Mouse (Mus musculus): ENCODE measurements around the gene 1700024P04Rik.
A peak's percentile ranks its signal among the peaks of the same experiment; 100 is the strongest.

1700024P04Rik gene

DNA sequence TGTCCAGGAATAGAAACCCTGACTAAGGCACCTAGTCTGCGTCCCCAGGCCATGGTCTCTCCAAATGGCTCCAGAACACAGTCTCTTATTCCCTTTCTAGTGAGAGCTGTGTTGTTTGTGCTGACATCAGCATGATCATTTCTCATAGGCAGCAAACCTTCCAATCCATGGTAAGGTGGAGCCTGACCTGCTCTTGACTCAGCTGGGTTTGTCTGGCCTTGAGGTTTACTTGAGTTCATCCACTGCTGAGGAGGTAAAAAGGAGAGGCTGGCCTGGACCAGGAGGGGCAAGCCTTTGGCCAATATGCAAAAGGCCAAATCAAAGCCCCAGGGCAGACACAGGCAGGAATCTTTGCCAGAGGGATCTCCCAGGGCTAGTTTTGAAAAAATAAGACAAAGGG lies 20.8 kb downstream of the 1700024P04Rik start:
- DNase-seq, result no peak

DNA sequence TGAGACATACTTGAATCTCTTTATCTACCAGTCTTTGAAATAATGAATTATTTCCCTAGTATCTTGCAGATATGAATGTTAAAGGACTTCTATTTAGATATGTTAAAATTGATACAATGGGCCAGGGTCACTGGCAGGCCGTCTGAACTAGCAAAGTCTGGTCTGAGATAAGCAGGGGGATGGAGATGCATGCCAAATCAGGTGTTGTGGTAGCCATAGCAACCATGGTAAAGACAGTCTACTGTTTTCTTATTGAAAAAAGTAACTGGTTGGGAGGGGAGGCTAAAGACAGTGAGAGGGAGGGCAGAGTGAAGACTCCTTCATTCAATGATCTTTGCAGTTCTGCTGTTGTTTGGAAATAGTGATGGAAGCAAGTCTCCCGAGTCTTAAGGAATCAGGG lies 26.2 kb downstream of the 1700024P04Rik start:
- DNase-seq, result no peak

DNA sequence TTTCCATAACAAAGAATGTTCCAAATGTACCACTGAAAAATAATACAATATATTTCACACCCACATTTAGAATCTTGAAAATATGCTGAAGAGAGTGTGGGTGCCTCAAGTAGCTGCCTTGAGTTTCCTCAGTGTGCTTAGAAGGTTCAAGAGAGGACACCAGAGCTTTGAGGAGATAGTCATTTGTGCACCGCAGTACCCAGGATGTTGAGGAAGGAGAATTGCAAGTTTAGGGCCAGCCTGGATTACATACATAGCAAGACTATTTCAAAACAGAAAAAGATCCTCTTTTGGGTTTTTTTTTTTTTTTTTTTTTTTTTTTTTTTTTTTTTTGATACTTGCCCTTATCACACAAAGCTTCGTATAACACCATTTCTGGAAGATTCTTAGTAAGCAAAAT lies 28.2 kb downstream of the 1700024P04Rik start:
- DNase-seq, result no peak

- no peak for DNase-seq
These were observed 28.7 kb downstream of the 1700024P04Rik start for GRCm38 (mm10) chr13:98955676-98956075.

DNA sequence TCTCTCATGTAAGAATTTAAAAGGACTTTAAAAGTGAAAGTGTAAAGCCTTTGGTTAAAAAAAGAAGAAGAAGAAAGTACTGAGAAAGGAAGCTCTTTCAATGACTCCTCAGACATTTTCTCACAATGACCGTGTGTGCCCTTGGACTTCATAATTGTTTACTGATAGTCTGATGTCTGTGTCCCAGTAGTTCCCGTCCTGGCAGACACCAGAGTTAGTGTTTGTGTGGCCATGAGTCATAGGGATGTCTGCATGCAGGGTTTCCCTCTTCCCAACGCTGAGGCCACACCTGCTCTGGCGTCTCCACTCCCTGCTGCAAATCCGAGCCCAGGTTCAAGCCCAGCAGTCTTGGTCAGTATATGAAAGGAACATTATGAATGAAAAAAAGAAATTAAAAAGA lies 29.1 kb downstream of the 1700024P04Rik start:
- peak; percentile 34 for DNase-seq

GRCm38 (mm10) chr13:98953830-98954229 lies 30.5 kb downstream of the 1700024P04Rik start:
- no peak for DNase-seq

DNA sequence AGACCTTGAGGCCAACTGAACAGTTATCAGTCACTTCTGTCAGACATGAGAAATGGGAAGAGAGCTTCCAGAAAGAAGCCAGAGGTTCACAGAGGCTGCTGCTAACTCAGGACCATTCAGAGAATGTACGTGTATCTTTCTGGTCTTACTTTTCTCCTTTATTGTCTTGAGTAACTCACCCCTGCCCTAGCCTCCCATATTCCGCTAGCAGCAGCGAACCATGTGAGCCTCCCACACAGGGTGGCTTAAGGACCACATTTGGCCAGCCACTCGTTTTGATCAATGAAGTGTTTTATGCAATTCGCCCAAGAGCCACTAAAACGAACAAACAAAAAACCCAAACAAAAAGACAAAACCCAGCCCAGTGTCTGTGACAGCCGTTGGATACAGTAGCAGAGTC lies 32.4 kb downstream of the 1700024P04Rik start:
- DNase-seq, result no peak

- no peak for DNase-seq
These were observed 36.2 kb downstream of the 1700024P04Rik start for GRCm38 (mm10) chr13:98948146-98948545.

GRCm38 (mm10) chr13:98946434-98946833 lies 37.9 kb downstream of the 1700024P04Rik start:
- no peak for DNase-seq

- no peak for DNase-seq
These were observed 38.5 kb downstream of the 1700024P04Rik start for GRCm38 (mm10) chr13:98945908-98946307.

- DNase-seq, result no peak
These were observed 39.0 kb downstream of the 1700024P04Rik start for GRCm38 (mm10) chr13:98945381-98945780.

DNA sequence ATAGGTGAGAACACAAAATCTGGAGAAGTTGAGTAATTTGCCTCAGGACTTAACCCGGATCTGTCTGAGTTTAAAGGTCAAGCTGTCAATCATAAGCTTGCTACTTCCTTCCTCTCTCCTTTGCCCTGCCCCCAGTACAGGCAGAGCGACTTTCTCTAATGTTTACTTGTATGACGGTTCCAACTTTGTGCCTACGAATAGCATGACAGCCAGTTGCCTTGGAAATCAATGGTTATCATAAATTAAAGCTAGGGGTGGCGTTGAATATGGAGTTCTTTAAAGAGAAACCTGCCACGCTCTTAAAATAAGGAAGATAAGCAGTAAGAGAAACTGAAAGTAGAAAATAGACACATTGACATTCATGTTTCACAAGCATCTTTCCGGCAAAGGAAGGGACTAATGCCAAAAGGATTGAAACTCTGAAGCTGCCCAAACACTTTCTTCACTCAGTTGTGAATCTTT lies 39.7 kb downstream of the 1700024P04Rik start:
- peak; percentile 40 for DNase-seq

DNA sequence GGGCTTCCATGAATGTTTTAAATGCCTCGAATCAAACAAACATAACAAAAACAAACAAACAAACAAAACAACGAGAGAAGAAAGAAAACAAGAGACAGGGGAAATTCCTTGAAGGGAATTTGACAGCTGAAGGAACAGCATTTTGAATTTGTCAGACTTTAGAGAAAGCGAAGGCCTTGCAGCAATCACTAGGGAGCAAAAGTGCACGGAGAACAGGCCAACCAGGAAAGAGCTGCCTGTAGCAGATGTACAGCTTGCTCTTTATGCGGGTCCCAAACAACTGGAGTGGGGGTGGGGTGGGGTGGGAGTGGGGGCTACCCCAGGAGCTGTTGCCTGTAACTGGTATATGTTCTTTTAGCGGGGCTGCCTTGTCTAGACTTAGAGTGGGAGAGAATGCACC lies 42.0 kb downstream of the 1700024P04Rik start:
- no peak for DNase-seq

GRCm38 (mm10) chr13:98941829-98942343 lies 42.5 kb downstream of the 1700024P04Rik start:
- no peak for DNase-seq

- no peak for DNase-seq
These were observed 47.3 kb downstream of the 1700024P04Rik start for GRCm38 (mm10) chr13:98937108-98937507.
